27 mouse cellular contexts compared by ENCODE assay signal in the genomic region with DNA sequence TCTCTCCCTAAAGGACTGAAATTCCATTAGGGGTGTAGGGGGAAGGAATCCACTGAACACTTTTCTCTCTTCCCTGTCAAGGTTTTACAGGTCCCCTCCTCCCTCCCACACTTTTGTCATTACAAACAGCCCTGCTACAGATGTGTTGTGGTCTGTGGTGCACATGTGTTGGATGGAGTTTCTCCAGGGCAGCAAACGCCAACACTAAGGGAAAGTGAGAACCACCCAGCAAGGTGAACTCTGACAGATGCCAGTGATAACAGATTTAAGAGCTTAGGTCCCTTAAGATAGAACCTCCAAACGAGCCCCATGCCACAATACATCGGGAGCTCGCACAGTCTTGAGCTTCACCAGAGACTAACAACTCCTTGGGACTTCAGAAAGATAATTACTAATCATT.
"Had no signal": no experiment of that assay in that cellular context is flagged by ENCODE, and none has a peak within 500 bp of the region (broad histone marks: within the 10 kb centered on the region; RNA-seq: fewer than 3 reads in every experiment).

No protein-coding gene starts in this region.

- H3K27me3 ChIP-seq: embryonic facial prominence, embryonic 12.5 days; embryonic facial prominence, embryonic 13.5 days; embryonic facial prominence, embryonic 15.5 days had no signal

- H3K4me2 ChIP-seq: embryonic facial prominence, embryonic 12.5 days; embryonic facial prominence, embryonic 13.5 days; embryonic facial prominence, embryonic 15.5 days; forebrain, embryonic 13.5 days; forebrain, embryonic 15.5 days had no signal

- H3K9ac ChIP-seq: embryonic facial prominence, embryonic 12.5 days; embryonic facial prominence, embryonic 13.5 days; embryonic facial prominence, embryonic 15.5 days; forebrain, embryonic 13.5 days; forebrain, embryonic 15.5 days; forebrain, postnatal 0 days had no signal

- H3K4me1 ChIP-seq: embryonic facial prominence, embryonic 15.5 days; heart, embryonic 10.5 days had no signal

- H3K27ac ChIP-seq: embryonic facial prominence, embryonic 10.5 days; embryonic facial prominence, embryonic 12.5 days; embryonic facial prominence, embryonic 13.5 days; embryonic facial prominence, embryonic 15.5 days; forebrain, embryonic 13.5 days; forebrain, embryonic 15.5 days; gastrocnemius, adult 2 months; heart, embryonic 10.5 days had no signal

- ATAC-seq: forebrain, embryonic 13.5 days; forebrain, embryonic 14.5 days; forebrain, embryonic 15.5 days; forebrain, embryonic 16.5 days; forebrain, postnatal 0 days had no signal

- DNase-seq: cerebellum, adult 18-20 months; cerebellum, adult 2 months; cerebellum, adult 8-10 months; cerebellum, adult 9-10 months; cerebellum, adult 9-11 months; cerebellum, postnatal 10 days; cerebellum, postnatal 14 days; cerebellum, postnatal 25 days; cerebellum, postnatal 36 days; embryo, embryonic 11 days; forebrain, postnatal 0 days; gastrocnemius, adult 2 months; gastrocnemius, postnatal 10 days; gastrocnemius, postnatal 14 days; gastrocnemius, postnatal 25 days; gastrocnemius, postnatal 36 days; heart, adult 18-20 months had no signal

- H3K9me3 ChIP-seq: embryonic facial prominence, embryonic 10.5 days; embryonic facial prominence, embryonic 12.5 days; embryonic facial prominence, embryonic 13.5 days; embryonic facial prominence, embryonic 15.5 days; forebrain, embryonic 13.5 days; forebrain, embryonic 15.5 days; heart, embryonic 10.5 days had no signal

- H3K36me3 ChIP-seq: embryonic facial prominence, embryonic 10.5 days; embryonic facial prominence, embryonic 12.5 days; embryonic facial prominence, embryonic 13.5 days; embryonic facial prominence, embryonic 15.5 days; forebrain, embryonic 15.5 days; heart, embryonic 10.5 days had no signal

- H3K4me3 ChIP-seq: embryonic facial prominence, embryonic 10.5 days; embryonic facial prominence, embryonic 12.5 days; embryonic facial prominence, embryonic 13.5 days; embryonic facial prominence, embryonic 15.5 days; erythroblast, embryonic 14.5 days; forebrain, embryonic 13.5 days; forebrain, embryonic 15.5 days; gastrocnemius, adult 2 months; heart, embryonic 10.5 days had no signal
